Mouse (Mus musculus): ENCODE data around the gene Npas2. TPM values are rescaled to one million over a fixed set of nuclear protein-coding genes. Genes with fewer than 3 reads are reported as not detected.

The Npas2 gene
- polyA plus RNA-seq, 1 experiment from 2014 or later: 0.28 TPM

DNA sequence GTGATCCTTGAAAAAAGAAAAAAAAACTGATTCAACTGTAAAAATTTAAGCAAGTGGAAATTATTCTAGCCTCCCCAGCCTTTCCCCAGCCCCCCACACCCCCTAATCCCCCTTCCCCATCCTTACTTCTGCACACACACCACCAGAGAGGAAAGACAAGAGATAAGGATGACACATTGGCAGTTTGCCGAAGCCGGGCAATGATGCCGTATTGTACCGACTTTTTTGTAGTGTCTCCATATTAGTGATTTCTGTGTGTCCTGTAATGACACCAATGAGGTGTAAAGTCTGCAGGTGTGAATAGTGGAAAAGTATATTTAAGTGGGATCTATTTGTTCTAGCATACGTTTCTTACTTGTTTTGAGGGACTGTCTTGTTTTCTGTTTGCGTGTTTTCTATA lies 146.6 kb downstream of the Npas2 start:
- WGBS: 72% methylated on average over 6 of the region's 6 CpGs

DNA sequence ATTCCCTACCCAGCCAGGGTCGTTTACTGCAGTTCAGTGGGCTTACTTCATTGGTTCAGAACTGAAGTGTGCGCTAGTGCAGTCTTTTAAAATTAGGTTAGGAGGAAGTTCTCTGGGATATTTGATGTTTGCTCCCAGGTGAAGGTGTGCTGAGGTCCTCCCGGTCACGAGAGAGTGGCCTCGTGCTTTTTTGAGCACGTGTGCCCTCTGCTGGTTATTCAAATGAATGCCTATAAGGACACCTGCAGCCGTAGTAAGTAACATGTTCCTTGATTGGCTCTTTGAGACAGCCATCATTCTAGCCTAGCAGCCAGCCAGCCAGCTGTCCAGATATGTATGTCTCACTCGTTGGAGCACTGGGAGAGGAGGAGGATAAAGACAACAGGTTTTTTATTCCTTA lies 147.1 kb downstream of the Npas2 start:
- no peaks in the 10 kb centered on the region for H3K27me3 ChIP-seq (replicated peaks; ENCODE audit: control insufficient read depth, insufficient read depth, low read length)
- H3K4me2 ChIP-seq (ENCODE audit: low read length): no peak overlapping the region
- peak; percentile 68 for DNase-seq (ENCODE audit: low spot score)
- H3K9ac ChIP-seq (ENCODE audit: low read length): no peak overlapping the region
- peak; percentile 44; the same call in 1 of the 2 replicates for ATAC-seq (replicated peaks; ENCODE audit: low FRiP score, low TSS enrichment, low read depth)
- H3K4me1 ChIP-seq (replicated peaks; ENCODE audit: control insufficient read depth, insufficient read depth, low read length): no peaks in the 10 kb centered on the region
- 17% methylated on average over 8 of the region's 8 CpGs for WGBS
- no peaks in the 10 kb centered on the region for H3K9me3 ChIP-seq (ENCODE audit: control insufficient read depth, low read length)
- H3K36me3 ChIP-seq (ENCODE audit: control insufficient read depth, insufficient read depth, low read length): no peaks in the 10 kb centered on the region
- no peak overlapping the region for H3K4me3 ChIP-seq (ENCODE audit: low read depth, low read length)
- H3K27ac ChIP-seq (ENCODE audit: low read depth): no peak overlapping the region

More for the DNA sequence above, 146.6 kb downstream of the Npas2 start:
- no peak overlapping the region for H3K9ac ChIP-seq (ENCODE audit: low read length)
- no peak overlapping the region for H3K27ac ChIP-seq (ENCODE audit: low read depth)
- no peaks in the 10 kb centered on the region for H3K27me3 ChIP-seq (replicated peaks; ENCODE audit: control insufficient read depth, insufficient read depth, low read length)
- no peaks in the 10 kb centered on the region for H3K9me3 ChIP-seq (ENCODE audit: control insufficient read depth, low read length)
- no peak overlapping the region for H3K4me3 ChIP-seq (ENCODE audit: low read depth, low read length)
- DNase-seq (ENCODE audit: low spot score) (no peak), ATAC-seq (replicated peaks; ENCODE audit: low FRiP score, low TSS enrichment, low read depth) (no peak)
- no peak overlapping the region for H3K4me2 ChIP-seq (ENCODE audit: low read length)
- H3K36me3 ChIP-seq (ENCODE audit: control insufficient read depth, insufficient read depth, low read length): no peaks in the 10 kb centered on the region
- H3K4me1 ChIP-seq (replicated peaks; ENCODE audit: control insufficient read depth, insufficient read depth, low read length): no peaks in the 10 kb centered on the region

DNA sequence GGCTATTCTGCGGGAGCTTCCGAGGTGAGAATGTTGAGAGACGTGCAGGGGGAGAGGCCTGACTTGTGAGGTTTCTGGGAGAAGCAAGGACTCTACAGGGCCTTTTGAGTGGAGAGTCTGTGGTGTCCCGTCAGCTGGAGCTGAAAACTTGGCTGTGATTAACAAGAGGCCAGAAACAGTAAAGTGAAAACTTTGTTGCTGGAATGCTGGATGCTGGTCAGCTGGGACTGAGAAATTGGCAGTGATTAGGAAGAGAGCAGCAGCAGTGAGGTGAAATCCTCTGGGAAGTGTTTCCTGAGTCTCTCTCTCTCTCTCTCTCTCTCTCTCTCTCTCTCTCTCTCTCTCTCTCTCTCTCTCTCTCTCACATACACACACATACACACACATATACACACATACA lies 148.3 kb downstream of the Npas2 start:
- no peak overlapping the region for H3K9ac ChIP-seq (ENCODE audit: low read length)
- no peaks in the 10 kb centered on the region for H3K9me3 ChIP-seq (ENCODE audit: control insufficient read depth, low read length)
- DNase-seq (ENCODE audit: low spot score): no peak
- no peaks in the 10 kb centered on the region for H3K27me3 ChIP-seq (replicated peaks; ENCODE audit: control insufficient read depth, insufficient read depth, low read length)
- no peaks in the 10 kb centered on the region for H3K36me3 ChIP-seq (ENCODE audit: control insufficient read depth, insufficient read depth, low read length)
- H3K27ac ChIP-seq (ENCODE audit: low read depth): no peak overlapping the region
- no peak overlapping the region for H3K4me3 ChIP-seq (ENCODE audit: low read depth, low read length)
- 81% methylated on average over 4 of the region's 4 CpGs for WGBS
- no peak for ATAC-seq (replicated peaks; ENCODE audit: low FRiP score, low TSS enrichment, low read depth)
- H3K4me2 ChIP-seq (ENCODE audit: low read length): no peak overlapping the region
- no peaks in the 10 kb centered on the region for H3K4me1 ChIP-seq (replicated peaks; ENCODE audit: control insufficient read depth, insufficient read depth, low read length)

DNA sequence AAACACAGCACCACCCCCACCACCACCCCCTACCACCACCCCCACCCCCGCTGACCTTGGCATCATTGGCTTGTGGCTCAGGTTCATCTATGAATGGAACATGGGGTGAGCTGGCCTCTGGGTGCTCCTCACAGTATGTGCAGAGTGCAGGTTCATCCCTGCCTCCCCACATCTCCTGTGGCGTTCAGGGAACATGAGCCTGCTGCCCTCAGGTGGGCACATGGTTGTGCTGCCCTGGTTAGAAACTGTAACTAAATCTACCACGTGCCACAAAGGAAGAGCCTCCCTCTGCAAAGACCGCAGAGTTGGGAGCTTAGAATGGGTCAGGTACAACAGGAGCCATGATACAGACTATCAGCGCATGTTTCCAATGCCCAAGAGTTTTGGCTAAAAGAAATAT lies 149.7 kb downstream of the Npas2 start:
- H3K4me3 ChIP-seq (ENCODE audit: low read depth, low read length): no peak overlapping the region
- no peak overlapping the region for H3K4me2 ChIP-seq (ENCODE audit: low read length)
- no peak overlapping the region for H3K9ac ChIP-seq (ENCODE audit: low read length)
- ATAC-seq (replicated peaks; ENCODE audit: low FRiP score, low TSS enrichment, low read depth) (no peak), DNase-seq (ENCODE audit: low spot score) (no peak)
- no peaks in the 10 kb centered on the region for H3K9me3 ChIP-seq (ENCODE audit: control insufficient read depth, low read length)
- 83% methylated on average over 5 of the region's 5 CpGs for WGBS
- H3K4me1 ChIP-seq (replicated peaks; ENCODE audit: control insufficient read depth, insufficient read depth, low read length): no peaks in the 10 kb centered on the region
- no peaks in the 10 kb centered on the region for H3K27me3 ChIP-seq (replicated peaks; ENCODE audit: control insufficient read depth, insufficient read depth, low read length)
- H3K27ac ChIP-seq (ENCODE audit: low read depth): no peak overlapping the region
- H3K36me3 ChIP-seq (ENCODE audit: control insufficient read depth, insufficient read depth, low read length): no peaks in the 10 kb centered on the region

DNA sequence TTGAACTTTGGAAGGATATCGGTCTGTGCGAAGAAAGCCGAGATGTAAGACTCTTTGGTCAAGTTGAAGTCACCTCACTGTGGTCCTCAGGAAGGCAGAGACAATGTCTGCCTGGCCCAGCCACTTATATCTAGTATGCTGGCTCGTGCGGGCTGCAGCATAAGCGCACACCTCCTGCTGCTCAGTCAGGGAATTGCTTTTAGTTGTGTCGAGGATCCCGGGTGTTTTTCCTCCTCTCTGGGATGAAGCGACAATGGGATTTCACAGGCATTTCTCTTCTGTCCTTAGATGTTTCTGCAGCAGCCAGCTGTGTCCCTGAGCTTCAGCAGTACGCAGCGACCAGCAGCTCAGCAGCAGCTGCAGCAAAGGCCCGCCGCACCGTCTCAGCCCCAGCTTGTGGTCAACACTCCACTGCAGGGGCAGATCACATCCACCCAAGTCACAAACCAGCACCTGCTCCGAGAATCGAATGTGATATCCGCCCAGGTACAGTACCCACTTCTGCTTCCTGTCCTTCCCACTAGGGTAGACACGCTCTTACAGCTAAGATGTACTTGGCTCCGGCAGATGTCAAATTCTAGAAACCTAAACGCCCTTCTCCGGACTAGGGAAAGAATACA lies 151.6 kb downstream of the Npas2 start:
- H3K9me3 ChIP-seq (ENCODE audit: control insufficient read depth, low read length): no peaks in the 10 kb centered on the region
- no peaks in the 10 kb centered on the region for H3K4me1 ChIP-seq (replicated peaks; ENCODE audit: control insufficient read depth, insufficient read depth, low read length)
- ATAC-seq (replicated peaks; ENCODE audit: low FRiP score, low TSS enrichment, low read depth): no peak
- no peaks in the 10 kb centered on the region for H3K27me3 ChIP-seq (replicated peaks; ENCODE audit: control insufficient read depth, insufficient read depth, low read length)
- H3K27ac ChIP-seq (ENCODE audit: low read depth): no peak overlapping the region
- no peak for DNase-seq (ENCODE audit: low spot score)
- H3K4me2 ChIP-seq (ENCODE audit: low read length): no peak overlapping the region
- 59% methylated on average over 21 of the region's 21 CpGs for WGBS
- no peak overlapping the region for H3K9ac ChIP-seq (ENCODE audit: low read length)
- H3K4me3 ChIP-seq (ENCODE audit: low read depth, low read length): no peak overlapping the region
- H3K36me3 ChIP-seq (ENCODE audit: control insufficient read depth, insufficient read depth, low read length): no peaks in the 10 kb centered on the region

DNA sequence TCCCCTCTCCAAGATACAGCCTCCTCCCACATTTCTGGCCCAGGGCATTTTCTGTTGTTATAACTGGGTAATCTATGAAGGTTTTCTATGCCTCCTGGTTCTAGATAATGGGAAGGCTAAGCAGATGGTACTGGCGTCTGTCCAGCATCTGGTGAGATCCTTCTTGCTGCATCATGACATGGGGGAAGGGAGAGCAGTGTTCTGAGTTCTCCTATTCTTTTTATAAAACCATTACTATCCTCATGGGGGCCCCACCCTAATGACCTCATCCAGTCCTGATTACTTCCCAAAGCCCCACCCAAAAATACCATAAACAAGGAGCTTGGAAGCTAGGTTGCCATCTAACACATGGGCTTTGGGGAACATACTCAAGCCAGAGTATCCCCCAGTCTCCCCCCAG lies 155.5 kb downstream of the Npas2 start:
- Histone ChIP-seq H3K36me3 (ENCODE audit: control insufficient read depth, insufficient read depth, low read length) (no peaks in the 10 kb centered on the region), H3K9ac (ENCODE audit: low read length) (no peak overlapping the region), H3K4me3 (ENCODE audit: low read depth, low read length) (no peak overlapping the region), H3K4me2 (ENCODE audit: low read length) (no peak overlapping the region), H3K27ac (ENCODE audit: low read depth) (no peak overlapping the region), H3K9me3 (ENCODE audit: control insufficient read depth, low read length) (no peaks in the 10 kb centered on the region), H3K4me1 (replicated peaks; ENCODE audit: control insufficient read depth, insufficient read depth, low read length) (no peaks in the 10 kb centered on the region), H3K27me3 (replicated peaks; ENCODE audit: control insufficient read depth, insufficient read depth, low read length) (no peaks in the 10 kb centered on the region)
- ATAC-seq (replicated peaks; ENCODE audit: low FRiP score, low TSS enrichment, low read depth) (no peak), DNase-seq (ENCODE audit: low spot score) (no peak)
- 69% methylated on average over 1 of the region's 1 CpGs for WGBS

DNA sequence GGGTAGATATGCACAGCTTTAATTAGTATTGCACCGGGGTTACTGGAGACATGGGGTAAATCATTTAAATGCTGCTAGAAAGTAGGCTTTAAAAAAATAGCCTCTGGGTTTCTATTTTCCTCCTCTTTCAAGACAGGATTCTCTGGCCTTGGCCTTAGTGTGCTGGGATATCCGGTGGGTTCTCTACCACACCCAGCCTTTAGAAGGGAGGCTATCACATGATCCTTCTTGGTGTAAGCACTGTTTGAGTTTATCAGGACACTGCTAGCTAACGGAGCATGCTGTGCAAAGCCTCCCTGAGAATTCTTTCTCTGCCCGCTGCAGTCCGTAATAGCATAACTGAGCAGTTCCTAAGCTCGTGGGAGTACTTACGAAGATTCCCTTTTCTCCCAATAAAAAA lies 155.9 kb downstream of the Npas2 start:
- no peaks in the 10 kb centered on the region for H3K27me3 ChIP-seq (replicated peaks; ENCODE audit: control insufficient read depth, insufficient read depth, low read length)
- no peak overlapping the region for H3K4me2 ChIP-seq (ENCODE audit: low read length)
- no peak overlapping the region for H3K27ac ChIP-seq (ENCODE audit: low read depth)
- WGBS: 75% methylated on average over 7 of the region's 7 CpGs
- ATAC-seq (replicated peaks; ENCODE audit: low FRiP score, low TSS enrichment, low read depth) (no peak), DNase-seq (ENCODE audit: low spot score) (no peak)
- no peak overlapping the region for H3K4me3 ChIP-seq (ENCODE audit: low read depth, low read length)
- H3K9me3 ChIP-seq (ENCODE audit: control insufficient read depth, low read length): no peaks in the 10 kb centered on the region
- H3K36me3 ChIP-seq (ENCODE audit: control insufficient read depth, insufficient read depth, low read length): no peaks in the 10 kb centered on the region
- no peaks in the 10 kb centered on the region for H3K4me1 ChIP-seq (replicated peaks; ENCODE audit: control insufficient read depth, insufficient read depth, low read length)
- no peak overlapping the region for H3K9ac ChIP-seq (ENCODE audit: low read length)

DNA sequence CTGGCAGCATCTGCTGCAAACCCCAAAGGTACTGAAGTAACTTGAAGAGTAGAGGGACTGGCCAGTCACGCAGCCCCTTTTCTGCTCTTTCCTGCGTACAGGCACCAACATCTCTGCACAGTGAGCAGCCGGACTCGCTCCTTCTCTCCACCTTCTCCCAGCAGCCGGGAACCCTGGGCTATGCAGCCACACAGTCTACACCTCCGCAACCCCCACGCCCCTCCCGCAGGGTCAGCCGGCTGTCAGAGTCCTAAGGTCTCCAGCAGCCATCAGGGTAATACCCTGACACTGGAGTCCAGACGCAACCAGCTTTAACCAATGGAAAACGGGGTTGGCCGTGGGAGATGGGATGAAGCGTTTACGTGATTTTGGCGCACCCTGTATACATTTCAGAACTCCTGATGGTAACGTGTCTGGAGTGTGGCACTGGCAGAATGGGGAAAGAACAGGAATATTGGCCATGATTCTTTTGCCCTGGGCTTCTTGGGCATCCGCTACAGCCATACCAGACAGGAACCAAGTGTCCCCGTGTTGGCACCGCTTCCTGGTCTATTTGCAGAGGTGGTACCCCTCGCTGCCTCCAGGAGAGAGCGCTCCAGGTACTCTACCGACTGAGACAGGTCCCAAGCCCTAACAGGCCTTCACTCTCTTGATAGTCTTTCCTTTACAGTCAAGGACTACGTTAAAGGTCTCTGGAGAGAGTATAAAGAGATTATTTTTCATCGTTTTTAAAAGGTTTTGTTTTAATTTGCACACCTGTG lies 168.4 kb downstream of the Npas2 start:
- no peaks in the 10 kb centered on the region for H3K36me3 ChIP-seq (ENCODE audit: control insufficient read depth, insufficient read depth, low read length)
- no peaks in the 10 kb centered on the region for H3K9me3 ChIP-seq (ENCODE audit: control insufficient read depth, low read length)
- DNase-seq (ENCODE audit: low spot score) (no peak), ATAC-seq (replicated peaks; ENCODE audit: low FRiP score, low TSS enrichment, low read depth) (no peak)
- peak overlapping the region; percentile 10; the same call in 1 of the 2 replicates for H3K4me3 ChIP-seq (ENCODE audit: low read depth, low read length)
- H3K27ac ChIP-seq (ENCODE audit: low read depth): no peak overlapping the region
- H3K4me2 ChIP-seq (ENCODE audit: low read length): peak overlapping the region; percentile 44
- 27% methylated on average over 24 of the region's 24 CpGs for WGBS
- H3K27me3 ChIP-seq (replicated peaks; ENCODE audit: control insufficient read depth, insufficient read depth, low read length): no peaks in the 10 kb centered on the region
- 0 out of 2 replicates have a peak, but pooled peaks cover under 1% of the 10 kb centered on the region for H3K4me1 ChIP-seq (replicated peaks; ENCODE audit: control insufficient read depth, insufficient read depth, low read length)
- no peak overlapping the region for H3K9ac ChIP-seq (ENCODE audit: low read length)

DNA sequence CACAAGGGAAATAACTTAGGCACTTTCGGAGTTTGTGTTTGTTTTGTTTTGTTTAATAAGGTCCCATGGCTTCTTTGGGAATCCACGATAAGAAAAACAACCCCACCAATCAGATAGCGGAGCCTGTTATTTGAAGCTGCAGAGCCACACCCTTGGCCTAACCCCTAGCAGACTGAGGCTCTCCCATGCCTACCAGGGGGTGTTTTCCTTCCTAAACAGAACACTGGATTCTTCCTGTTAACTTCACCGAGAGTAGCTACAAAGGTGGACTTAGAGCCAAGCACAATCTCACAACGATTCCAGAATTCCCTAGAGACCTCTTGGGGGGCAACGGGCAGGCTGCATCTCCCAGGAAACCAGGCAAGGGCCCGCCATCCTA lies 169.0 kb downstream of the Npas2 start:
- no peaks in the 10 kb centered on the region for H3K36me3 ChIP-seq (ENCODE audit: control insufficient read depth, insufficient read depth, low read length)
- H3K4me1 ChIP-seq (replicated peaks; ENCODE audit: control insufficient read depth, insufficient read depth, low read length): peaks cover 3% of the 10 kb centered on the region; the same call in 1 of the 2 replicates
- 49% methylated on average over 7 of the region's 7 CpGs for WGBS
- DNase-seq (ENCODE audit: low spot score): no peak
- no peak for ATAC-seq (replicated peaks; ENCODE audit: low FRiP score, low TSS enrichment, low read depth)
- H3K27ac ChIP-seq (ENCODE audit: low read depth): no peak overlapping the region
- H3K27me3 ChIP-seq (replicated peaks; ENCODE audit: control insufficient read depth, insufficient read depth, low read length): no peaks in the 10 kb centered on the region
- no peak overlapping the region for H3K4me3 ChIP-seq (ENCODE audit: low read depth, low read length)
- H3K9ac ChIP-seq (ENCODE audit: low read length): no peak overlapping the region
- no peak overlapping the region for H3K4me2 ChIP-seq (ENCODE audit: low read length)
- H3K9me3 ChIP-seq (ENCODE audit: control insufficient read depth, low read length): no peaks in the 10 kb centered on the region

Measured in intestine, embryonic 14.5 days (tissue).